Mouse (Mus musculus) cerebellum, postnatal 14 days (tissue): ENCODE data around the gene Gpm6a.

Experiments used
- DNase-seq, 2 experiments: peaks; one replicate each; pipeline ENCODE4 v3.0.0; 2021; ENCODE audit warnings: mixed read lengths in 2 of 2

Gpm6a gene

DNA sequence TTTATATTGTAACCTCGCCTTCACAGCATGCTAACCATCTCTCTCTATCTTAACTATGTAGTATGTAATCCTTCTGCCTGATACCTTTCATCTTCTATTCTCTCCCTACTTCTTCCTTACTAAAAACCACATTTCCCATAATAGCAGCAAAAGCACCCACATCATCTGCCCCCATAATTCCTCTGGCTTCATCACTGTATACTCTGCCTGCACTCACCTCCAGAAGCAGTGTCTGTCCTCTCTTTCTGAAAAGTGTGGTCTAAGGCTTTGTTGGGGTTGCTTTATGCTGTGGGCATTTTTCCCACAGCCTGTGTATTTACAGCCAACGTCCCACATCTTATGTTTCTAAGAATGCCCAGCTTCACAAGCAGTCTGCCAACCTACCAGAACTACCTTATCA lies 57.6 kb downstream of the Gpm6a start:
- DNase-seq: no peak

DNA sequence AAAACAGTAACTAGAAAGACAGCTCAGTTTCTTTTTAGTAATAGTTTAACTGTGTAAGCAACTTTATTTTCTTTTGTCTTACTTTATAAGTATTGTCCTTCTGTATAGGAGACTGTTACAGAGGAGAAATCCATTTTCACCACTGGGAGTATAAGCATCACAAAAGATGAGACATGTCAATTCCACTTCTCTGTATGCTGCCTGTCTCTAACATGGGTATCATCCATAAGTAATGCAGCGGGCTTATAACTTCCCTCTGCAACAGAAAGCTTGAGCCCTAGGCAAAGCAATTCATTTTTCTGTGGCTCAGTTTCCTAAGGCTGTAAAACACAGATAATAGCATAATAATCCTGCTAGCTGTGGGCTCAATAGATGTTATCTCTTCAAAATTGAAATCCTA lies 62.4 kb downstream of the Gpm6a start:
- DNase-seq: no peak

DNA sequence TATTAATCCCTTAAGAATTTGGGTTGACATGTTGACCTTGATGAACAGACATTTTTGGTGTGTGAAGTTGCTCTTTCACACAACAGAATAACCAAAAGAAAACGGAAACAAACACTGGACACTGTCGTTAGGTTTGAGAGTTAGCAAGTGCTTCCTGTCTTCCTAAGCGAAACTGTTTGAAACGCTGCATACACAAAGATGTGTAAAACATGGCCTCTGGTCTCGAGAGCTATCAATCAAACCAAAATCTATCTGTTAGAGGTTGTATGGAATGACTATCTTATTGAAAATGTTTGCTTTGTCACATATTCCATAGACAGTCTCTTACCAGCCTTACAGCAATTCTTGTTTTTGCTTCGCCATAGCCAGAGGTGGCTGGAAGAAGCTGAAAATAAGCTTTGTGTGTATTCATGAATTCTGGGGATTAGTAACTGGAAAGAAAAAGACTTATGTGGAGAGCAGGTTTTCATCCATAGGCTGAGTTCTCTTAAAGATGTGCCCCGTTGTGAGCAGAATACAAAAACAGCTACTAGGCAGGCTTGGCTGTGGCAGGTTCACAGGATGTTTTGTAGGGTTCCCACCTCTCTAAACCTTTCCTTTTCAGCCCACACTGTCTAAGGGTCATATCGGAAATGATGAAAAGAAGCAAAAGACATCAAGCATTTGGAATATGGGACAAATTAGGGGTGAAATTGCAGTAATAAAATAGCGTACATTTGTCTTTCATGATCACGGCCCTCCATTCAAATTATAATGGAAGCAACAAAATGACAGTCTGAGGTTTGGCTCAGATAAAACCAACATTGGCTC lies 71.4 kb downstream of the Gpm6a start:
- peak in 1 of 2 experiments; percentile 50 for DNase-seq

DNA sequence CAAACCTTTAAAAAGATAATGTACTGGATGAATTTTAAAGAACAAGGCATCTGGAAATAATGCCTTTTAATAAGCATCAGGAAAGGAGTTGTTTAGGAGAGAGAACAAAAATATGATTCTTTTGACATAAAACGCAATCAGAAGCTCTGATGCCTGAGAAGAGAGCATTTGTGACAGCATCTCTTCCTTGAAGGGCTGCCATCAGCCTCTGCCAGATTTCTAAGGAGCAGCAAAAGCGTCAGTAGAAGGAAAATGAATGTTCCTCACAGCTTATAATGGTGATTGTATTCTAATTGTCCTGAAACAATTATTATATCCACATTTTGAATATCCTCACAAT lies 72.0 kb downstream of the Gpm6a start:
- peak; percentile 50 to 57 for DNase-seq

DNA sequence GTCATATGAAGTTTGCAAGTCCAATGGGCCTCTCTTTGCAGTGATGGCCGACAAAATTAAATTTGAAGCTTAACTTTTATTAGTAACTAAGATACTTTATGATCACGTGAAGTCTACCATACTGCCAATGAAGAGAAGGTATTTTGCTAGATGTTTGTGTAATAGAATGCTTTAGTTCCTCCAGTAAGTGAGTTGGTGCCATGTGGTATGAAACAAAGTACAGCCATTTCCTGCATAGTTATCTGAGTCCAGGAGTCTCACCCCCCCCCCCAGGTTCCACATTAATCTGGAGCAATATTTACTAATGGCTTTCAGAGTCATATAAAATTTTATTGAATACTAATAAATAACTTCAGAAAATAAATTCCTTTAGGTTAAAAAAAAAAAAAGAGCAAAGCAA lies 73.7 kb downstream of the Gpm6a start:
- no peak for DNase-seq

DNA sequence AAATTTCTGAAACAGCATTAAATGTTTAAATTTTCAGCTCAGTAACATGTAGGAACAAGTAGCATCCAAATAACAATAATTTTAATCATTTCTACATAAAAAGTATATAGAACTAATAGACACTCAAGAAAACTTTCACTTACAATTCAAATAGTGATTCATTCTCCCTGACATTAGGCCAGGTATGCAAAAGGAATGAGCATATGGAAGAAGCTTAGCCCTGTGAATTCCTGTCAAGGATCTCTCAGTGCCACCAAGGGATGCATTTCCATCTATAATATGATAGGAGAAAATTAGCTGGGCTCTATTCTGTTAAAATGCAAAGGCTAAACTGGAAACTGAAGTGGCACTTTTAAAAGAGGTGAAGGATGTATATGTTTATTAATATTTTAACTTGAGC lies 76.5 kb downstream of the Gpm6a start:
- DNase-seq: no peak

DNA sequence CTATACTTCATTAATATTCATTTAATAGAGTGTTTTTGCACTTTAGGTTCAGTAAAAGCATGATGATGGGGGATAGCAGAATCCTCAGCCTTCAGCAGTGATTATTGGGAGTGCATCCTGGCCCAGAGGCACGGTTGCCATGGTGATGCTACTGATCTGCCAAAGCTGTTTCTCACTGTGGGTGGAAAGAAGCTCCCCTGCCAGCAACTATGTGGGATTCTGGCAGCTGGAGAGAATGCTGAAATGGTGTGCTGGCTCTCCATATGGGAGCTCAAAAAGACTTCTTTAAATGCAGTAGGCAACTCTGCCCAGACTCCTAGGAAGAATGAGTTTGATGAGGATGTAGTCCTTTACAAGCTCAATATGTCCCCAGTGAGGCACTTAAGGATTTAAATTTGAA lies 79.7 kb downstream of the Gpm6a start:
- peak; percentile 96 to 98 for DNase-seq

DNA sequence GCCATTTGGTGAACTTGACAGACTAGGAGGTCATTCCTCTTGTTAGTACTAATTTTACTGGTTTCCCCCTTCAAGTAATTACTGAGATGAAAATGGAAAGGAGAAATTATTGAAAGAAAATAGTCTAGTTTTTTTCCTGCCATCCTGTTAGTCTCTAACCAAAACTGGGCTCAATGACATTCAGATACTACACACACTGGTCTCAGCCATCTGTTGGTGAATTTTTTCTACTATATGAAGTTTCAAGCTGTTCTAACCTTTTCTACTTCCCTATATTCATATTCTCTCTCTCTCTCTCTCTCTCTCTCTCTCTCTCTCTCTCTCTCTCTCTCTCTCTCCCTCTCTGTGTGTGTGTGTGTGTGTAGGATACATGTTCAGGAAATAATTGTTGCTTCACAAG lies 80.8 kb downstream of the Gpm6a start:
- no peak for DNase-seq

DNA sequence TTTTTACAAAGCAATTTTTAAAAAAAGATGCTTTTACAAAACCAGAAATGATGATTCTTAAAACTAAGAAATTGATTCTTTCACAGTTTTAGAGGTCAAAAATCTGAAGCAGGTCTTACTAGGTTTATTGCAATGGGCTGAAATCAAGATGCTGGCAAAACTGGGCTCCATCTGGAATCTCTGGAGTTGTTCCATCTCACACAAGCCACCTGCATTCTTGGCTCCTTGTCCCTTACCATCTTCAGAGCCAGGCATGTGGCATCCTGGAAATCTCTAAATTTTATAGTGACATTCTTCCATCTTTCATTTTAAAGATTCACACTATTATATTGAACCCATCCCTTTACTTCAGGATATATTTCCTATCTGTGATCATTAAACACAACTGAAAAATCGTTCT lies 88.3 kb downstream of the Gpm6a start:
- peak; percentile 89 to 95 for DNase-seq

DNA sequence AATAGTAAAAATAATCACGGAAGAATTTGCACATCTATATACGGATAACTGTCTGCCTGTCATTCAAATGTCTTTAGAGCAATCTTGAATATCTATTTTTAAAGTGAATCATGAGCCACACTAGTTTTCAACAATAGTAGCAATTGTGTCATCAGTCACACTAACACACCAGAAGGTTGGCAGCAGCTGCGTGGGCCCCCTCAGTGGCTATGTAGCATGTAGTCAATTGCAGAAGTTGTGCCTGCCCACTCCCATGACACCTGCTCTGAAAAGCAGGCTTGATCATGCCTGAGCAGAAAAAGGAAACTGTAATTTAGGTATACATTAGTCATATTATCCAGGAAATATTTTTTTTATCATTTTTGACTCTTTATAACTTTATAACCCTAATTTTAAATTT lies 93.8 kb downstream of the Gpm6a start:
- DNase-seq: peak; percentile 60 to 62

DNA sequence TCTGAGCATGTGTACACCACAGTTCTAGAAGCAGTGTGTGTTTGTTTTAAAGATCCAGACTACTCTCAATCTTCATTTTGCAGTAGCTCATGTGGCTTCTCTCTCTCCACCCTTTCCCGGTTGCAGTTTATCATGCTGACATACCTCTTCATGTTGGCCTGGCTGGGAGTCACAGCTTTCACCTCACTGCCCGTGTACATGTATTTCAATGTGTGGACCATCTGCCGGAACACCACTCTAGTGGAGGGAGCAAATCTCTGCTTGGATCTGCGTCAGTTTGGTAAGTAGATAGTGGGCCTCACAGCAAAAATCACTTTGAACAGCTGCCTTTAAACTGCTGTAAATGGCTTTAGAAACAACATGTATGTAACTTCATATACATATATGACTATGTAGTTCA lies 95.3 kb downstream of the Gpm6a start:
- DNase-seq: peak; percentile 27 to 52

DNA sequence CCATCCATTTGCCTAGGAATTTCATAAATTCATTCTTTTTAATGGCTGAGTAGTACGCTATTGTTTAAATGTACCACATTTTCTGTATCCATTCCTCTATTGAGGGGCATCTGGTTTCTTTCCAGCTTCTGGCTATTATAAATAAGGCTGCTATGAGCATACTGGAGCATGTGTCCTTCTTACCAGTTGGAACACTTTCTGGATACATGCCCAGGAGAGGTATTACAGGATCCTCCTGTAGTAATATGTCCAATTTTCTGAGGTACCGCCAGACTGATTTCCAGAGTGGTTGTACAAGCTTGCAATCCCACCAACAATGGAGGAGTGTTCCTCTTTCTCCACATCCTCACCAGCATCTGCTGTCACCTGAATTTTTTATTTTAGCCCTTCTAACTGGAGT lies 114.2 kb downstream of the Gpm6a start:
- peak; percentile 34 to 69 for DNase-seq

DNA sequence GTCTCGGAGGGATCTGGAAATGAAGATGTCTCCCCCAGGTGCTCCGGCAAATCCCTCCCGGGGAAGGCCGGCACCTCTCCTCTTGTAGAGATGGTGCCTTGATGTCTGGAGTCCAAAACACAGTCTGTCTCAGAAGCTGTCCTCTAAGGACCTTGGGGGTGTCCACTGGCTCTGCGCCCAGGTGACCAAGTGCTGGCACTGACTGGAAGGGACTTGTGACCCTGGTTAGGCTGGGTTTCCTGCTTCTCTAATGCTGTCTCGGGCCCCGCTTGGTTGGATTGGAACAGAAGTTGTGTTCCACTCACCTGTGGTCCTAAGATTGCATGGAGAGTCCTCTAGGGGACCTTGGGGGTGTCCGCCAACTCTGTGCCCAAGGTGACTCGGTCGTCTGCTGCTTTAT lies 118.8 kb downstream of the Gpm6a start:
- DNase-seq: peak; percentile 42 to 50

DNA sequence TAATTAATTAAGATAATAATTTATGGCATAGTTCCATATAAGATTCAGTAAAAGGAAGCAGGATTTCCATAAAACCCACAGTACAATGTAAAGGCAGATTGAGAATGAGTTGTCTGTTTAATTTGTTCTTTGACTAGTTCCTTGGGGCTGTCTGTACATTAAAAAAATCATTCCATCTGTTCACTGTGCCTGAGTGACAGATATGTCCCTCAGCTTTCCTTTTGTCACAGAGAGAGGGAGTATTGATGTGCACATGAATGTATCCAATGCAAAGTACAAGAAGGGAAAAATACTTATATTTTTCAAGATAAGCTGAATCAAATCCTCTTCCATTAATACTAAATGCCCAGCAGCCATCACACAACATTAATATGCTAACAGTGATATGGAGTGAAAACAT lies 147.6 kb downstream of the Gpm6a start:
- no peak for DNase-seq

DNA sequence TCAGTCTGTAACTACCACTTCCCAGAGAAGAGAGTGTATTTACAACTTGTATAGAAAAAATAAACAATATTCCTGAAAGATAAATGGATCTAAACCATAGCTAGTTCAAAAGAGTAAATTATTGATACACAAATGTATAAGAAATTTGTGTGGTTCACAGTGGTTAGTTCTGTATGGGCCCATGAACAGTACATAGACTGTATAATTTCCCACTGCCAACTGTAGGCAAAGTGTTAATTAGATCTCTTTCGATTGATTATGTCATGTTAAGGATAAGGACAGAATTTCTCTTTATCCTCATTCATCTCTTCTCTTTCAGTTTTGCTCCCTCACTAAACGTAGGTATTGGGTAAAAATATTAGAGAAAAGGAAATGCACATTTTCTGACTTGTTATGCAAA lies 148.4 kb downstream of the Gpm6a start:
- no peak for DNase-seq

DNA sequence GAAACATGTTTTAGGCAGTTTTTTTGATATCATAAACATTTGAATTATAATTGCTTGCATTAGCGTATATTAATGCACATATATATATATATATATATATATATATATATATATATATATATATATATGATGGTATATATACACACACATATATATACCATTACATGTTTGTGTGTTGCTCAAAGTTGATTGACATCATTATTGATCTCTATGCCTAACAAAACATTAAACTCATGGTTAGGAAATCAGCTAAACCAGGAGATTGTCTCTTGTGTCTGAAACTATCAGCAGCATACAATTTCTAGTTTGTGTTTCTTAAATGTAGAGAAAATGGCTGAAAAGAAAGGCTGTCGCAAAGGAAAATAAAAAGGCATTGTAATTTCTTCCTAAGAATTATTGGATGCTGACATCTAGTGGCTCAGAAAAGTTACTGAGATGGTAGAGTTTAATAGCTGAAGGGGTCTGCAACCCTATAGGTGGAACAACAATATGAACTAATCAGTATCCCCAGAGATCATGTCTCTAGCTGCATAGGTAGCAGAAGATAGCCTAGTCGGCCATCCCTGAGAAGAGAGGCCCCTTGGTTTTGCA lies 149.3 kb downstream of the Gpm6a start:
- peak in 1 of 2 experiments; percentile 42 for DNase-seq
